Mouse (Mus musculus) liver, embryonic 14.5 days (tissue): ENCODE measurements around the gene Klrd1.

Experiments used
- CTCF ChIP-seq: IDR thresholded peaks from 2 replicates; pipeline ENCODE4 v1.5.1; 2016; ENCODE audit warnings: antibody characterized with exemption, low read depth, control low read depth
- EP300 ChIP-seq: IDR thresholded peaks from 2 replicates; pipeline ENCODE4 v1.6.1; 2016; ENCODE audit warnings: antibody characterized with exemption, low read depth

DNA sequence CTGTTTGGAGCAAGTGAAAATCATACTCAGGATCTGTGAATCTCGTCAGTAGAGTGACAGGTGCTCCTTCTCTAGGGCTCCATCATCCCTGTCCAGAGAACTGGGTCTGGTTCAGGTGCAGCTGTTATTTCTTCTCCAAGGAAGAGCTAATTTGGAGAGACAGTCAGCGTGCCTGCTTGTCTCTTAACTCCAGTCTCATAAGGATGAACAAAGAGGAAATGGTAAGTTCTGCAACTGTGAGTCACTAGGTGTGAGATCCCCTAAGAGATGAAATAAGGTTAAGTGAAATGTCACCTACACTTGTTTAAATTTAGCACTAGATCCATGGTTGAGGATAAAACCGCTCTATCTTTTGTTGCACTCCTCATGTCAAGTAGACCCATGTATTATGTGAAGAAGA is 8.6 kb upstream of the Klrd1 start:
- TF ChIP-seq EP300 (no peak), CTCF (no peak)
